Mouse (Mus musculus) cerebellum, postnatal 36 days (tissue): ENCODE data around the gene Ctc1.
"Not testable (repeated sequence)": the region's sequence is repeated elsewhere in the genome, so short reads cannot be mapped to it uniquely, and the experiment has no call there.

Experiments
- DNase-seq, 2 experiments: peaks; one replicate each; pipeline ENCODE4 v3.0.0; 2021 to 2022; ENCODE audit warnings: mixed read lengths in 2 of 2

Gene Ctc1

DNA sequence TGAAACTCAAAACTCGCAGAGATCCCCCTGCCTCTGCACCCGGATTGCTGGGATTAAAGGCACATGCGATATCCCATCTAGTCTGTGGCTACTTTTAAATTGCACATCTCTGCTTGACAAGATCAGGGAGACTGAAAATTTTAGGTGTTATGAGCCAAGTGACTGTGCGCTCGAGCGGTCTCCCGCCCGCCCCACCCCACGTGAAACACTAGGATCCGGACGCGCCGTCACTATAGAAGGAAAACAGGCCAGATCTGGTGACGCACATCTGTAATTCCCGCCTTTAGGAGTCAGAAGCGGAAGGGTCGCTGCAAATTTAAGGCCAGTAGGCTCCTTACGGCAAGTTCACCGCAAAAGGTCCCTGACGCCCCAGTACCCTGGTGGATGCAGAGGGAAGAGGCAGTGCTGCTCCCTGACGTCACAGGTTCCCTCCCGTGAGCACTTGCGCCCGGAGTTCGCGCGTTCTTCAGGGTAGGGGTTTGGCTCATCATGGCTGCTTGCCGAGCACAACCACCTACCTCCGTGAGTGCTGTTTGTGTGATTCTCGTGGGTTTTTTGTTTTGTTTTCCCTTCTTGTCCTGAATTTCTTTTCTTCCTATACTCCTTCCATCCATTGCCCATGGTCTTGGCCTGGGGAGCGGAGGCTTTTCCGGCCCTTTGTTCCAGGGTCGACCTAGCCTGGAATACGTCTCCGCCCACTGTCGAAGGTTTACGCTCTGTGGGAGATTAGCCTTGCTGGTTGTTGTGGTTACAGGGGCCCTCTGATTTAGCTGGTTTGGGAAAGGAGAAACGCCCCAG lies at the start of gene Ctc1:
Gene Ctc1 (plus strand): TSS at position 268 of the 798 bp plus-strand sequence.
- DNase-seq: peak; percentile 89

DNA sequence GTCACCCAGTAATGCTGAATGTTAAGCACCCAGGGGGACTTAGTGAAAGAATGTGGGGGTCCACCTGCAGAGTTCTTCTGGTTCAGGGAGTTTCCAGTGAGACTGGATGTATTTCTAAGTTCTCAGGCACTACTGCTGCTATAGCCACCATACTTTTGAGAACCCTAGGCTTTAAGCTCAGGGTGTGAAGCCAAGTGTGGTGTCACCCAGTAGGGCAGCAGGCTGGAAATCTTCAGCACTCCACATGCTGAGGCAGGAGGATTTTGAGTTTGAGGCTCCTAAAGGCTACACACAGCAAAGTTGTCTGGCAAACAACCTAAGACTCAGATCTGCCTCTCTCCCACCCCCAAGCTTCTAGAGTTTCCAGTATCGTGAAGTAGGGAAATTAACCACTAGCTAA lies 49.2 kb upstream of the Ctc1 start:
- no peak for DNase-seq

DNA sequence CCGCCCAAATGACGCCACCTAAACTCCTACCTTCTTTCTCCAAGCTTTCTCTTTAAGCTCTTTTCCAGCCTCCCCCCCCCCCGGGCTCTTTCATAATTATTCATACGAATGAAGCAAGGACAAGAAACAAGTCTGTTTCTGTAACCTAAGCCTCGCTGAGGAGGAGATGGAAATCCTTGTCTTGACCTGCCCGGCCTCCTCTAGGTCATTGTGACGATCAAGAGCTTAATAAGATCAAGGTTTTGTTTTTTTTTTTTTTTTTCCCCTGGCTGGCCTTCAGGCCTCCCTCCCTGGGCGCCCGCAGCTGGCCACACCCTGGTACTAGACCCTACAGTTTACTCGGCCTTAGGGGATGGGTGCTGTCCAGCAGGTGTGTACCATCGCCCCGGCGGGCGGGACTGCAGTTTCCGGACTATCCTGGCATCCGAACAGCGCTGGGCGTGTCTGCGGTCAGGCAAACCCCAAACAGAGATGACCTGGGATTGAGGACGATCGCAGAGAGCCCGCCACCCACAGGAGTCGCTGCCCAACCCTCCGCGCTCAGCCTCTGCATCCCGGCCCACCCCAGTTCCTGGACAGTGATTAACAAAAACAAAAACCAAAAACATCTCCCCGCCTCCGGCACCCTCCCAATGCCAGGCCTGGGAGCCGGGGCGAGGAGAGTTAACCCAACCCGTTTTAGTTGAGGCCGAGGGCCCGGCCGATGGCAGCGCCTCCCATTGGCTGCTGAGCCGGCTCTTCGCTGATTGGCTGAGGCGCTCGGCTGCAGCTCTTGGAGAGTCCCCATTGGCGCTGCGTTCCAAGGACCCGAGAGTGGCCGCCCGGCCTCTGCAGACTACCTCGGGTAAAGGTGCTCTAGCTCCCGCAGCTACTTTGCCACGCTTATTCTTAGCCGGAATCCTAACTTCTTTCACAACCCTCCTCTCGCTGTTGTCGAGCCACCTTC lies 48.1 kb upstream of the Ctc1 start, which contains the start of gene Slc25a35:
Gene Slc25a35 (plus strand): TSS at position 795 of the 946 bp plus-strand sequence.
- peak; percentile 91 to 93 for DNase-seq

DNA sequence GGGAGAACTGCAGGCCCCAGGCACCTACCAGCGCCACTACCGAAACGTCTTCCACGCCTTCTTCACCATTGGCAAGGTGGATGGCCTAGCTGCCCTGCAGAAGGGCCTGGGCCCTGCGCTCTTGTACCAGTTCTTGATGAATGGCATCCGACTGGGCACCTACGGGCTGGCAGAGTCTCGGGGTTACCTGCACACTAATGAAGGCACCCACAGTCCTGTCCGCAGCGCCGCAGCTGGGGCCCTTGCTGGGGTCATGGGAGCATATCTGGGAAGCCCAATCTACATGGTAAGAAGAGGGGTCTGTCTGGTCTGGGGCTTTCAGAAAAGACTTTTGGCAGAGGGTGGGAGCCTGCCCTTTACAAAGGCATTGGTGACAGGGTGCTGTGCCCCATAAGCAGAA lies 47.0 kb upstream of the Ctc1 start:
- no peak for DNase-seq

DNA sequence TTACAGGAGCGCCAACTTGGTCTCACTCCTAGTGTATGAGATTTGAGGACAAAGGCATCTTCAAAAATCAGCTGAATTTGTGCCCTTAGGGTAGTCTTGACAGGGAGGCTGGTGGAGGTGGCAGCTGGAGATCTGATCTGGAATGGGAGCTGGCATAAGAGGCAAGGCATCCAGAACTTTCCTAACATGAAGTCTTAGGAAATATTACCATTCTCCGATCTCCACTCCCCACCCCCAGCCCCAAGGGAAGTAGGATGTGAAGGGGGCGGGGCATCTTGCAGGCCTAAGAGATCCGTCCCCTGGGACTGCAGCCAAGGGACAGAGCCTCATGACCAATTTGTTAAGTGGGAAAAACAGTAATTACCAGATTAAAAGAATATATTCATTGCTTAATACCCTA lies 45.5 kb upstream of the Ctc1 start:
- no peak for DNase-seq

DNA sequence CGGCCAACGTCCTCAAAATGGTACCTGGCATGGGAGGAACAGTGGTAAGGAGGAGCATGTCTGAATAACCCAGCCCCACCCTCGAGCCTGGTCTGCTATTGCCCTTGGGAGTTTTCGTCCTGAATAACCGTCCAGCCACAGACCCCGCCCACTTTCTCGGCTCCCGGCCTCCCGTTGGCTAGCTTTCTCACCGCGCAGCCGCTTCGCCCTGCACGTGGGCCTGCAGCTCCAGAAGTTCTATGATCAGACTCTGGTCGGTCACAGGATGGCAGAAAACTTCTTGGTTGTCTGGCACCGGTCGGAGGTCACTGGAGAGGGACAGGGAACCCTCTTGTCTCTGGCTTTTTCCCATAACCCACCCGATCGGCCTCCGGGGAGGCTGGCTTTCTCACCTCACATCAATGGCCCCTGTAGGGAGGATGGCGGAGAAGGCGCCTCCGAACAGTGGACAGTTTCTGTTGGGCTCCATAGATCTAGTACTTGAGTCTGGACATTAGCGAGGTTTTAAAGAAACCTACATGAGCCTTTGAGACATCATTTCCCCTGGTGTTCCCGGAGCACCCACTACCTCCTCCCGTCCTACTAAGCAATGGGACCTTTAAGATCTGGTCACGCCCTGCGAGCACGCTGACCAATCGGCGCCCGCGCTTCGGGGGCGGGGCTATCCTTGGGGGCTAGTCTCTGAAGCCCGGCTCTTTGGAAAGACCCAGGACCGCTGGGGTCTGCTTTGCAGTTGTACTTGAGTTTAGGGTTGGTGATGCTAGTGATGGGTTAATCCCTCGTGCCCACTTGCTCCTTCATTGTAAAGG lies 42.3 kb upstream of the Ctc1 start:
- peak; percentile 81 to 85 for DNase-seq

DNA sequence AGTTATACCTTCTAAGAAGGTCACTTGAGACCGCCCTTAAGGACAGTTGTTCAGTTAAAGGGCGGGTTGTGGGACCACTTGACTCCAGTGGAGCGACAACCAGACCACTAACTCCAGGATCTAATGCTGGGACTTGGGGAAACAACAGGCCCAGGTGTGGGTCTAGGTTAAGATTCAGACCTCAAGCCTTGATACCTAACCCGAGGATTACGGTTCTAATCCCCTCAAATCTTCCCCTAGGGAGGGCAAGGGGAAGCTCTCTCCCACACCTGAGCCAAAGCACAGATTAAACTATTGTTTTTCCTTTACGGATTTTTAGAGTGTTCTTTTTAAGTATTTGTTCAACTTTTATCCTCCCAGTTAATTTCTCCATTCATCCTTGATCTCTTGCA lies 41.7 kb upstream of the Ctc1 start:
- no peak for DNase-seq

DNA sequence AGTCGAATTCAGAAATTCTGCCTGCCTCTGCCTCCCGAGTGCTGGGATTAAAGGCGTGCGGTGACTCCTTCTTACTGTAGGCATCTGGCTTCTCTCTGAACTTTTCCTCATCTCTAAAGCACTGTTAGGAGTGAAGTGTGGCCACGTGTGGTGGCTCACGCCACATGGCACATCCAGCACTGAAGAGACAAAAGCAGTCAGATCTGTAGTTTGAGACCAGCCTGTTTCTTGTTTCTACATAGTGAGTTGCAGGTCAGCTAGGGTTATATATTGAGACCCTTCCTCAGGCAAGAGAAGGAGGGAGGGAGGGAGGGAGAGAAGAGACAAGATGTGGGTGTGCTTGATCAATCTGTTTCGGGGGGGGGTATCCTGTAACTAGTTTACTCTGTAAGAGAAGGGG lies 40.6 kb upstream of the Ctc1 start, which contains the start of gene Rangrf:
Gene Rangrf (minus strand): TSS at position 101 of the 400 bp plus-strand sequence.
- DNase-seq: no peak

DNA sequence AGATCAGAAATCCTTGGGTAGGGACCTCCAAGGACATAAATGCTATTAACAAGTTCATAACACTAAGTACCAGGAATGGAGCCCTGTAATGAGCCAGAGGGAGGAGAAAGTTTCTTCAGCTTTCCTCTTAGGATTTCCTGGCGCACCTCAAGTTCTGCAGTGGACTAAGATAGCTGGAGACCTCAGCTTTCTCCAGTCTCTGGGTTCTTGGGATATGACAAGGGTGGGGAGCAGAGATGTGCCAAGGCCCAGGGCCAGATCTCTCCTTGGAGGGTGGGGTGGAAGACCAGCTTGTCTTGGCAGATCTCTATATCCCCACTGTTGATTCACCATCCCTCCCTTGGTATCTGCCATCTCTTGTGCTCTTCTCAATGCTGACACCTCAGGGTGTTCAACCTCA lies 40.1 kb upstream of the Ctc1 start:
- DNase-seq: no peak

DNA sequence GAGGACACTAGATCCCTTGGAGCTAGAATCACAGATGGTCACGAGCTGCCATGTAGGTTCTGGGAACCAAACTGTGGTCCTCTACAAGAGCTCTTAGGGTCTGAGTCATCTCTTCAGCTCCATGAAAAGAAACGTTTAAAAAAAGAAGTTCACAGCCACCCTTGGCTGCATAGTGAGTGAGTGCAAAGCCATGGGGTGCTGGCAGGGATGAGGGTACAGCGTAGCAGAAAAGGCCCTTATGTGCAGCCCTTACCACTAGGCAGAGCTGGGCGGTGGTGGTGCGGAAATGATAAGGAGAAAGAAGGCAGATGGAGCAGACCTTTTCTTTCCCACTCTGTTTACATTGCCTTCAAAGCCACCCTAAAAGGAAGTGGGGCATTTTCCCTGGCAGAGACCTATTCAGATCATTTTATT lies 36.4 kb upstream of the Ctc1 start:
- no peak for DNase-seq

DNA sequence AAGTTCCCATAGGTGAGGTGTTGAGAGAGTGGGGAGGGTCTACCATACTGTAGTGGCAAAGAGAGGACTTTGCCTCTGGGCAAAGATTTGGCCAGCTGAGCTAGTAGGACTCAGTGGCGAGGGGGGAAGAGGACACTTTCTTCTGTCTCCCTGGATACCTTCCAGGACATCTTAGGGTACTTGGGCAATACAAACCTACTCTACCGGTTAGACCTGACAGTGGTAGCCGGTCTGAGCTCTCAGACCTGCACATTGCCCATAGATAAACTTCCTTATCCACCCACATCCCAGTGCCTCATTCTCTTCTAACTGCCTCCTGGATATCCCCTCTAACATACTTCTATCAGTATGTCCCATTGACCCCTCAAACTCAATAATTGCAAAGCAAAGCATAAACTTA lies 34.8 kb upstream of the Ctc1 start:
- no peak for DNase-seq

DNA sequence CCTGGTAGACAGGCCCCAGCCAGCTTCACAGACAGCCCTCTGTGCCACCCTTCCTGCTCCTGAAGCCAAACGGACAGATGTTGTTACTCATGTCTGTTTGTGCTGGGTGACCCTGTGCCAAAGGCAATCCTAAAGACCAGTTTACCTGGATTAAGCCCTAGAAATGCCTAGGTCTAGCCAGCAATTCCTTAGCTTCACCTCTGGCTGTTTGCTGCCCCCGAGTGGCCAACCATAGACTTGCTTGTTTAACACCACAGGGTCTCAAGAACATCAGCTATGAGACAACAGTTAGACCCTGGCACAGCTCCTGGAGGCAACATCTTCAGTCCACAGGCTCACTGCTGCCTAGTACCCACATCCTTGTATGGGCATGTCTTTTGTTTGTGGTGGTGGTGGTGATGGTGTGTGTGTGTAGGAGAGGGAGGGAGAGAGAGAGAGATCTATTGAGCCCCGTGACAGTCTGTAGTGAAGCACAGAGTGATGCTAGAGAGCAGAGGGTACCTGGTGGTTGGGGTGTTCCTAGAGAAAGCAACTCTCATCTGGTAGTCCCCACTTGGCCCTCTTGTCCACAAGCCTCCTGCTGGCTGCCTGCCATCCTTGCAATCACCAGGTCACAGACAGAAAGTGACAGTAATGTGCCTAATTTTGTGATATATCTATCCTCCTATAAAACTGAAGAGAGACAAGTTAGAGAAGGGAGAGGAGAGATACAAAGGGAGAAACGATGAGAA lies 32.9 kb upstream of the Ctc1 start:
- DNase-seq: peak; percentile 79 to 80

DNA sequence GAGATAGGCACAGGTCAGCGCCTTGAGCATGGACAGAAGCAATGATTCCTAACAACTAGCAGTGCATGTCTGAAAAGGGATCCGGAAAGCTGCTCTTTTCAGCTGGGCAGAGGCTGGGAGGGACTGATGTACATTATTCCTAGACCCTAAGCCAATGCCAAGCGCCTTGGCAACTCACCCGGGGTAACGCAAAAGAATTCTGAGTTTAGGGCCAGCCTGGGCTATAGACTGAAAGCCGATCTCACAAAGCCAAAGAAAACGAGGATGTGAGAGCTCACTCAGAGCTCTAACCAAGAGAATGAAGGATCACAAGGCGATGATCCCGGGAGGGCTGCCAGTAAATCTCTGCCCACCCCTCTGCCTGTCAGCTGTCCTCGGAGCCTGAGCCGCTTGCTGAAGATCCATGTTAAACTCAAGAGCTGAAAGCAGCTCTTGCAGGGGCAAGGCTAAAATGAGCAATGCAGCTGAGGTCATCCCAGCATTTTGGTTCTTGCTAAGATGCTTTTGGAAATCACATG lies 28.3 kb upstream of the Ctc1 start:
- no peak for DNase-seq

DNA sequence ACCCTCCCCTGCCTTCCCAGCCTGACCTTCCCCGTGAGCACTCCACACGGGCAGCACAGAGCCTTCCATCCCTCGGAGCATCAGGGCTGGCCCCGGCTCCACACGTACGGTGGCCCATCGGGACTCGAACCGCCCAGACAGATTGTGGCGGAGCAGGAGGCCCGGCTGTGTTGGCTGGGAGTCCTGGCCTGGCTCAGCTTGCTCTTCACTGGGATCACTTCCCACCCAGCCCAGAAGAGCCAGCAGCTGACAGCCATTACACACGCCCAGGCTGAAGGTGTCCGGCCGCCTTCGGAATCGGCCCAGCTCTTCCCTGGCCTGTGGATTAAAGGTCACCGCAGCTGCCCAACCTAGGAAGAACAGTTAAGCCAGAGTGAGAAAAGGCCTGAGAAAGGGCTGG lies 27.4 kb upstream of the Ctc1 start:
- peak; percentile 72 to 82 for DNase-seq

DNA sequence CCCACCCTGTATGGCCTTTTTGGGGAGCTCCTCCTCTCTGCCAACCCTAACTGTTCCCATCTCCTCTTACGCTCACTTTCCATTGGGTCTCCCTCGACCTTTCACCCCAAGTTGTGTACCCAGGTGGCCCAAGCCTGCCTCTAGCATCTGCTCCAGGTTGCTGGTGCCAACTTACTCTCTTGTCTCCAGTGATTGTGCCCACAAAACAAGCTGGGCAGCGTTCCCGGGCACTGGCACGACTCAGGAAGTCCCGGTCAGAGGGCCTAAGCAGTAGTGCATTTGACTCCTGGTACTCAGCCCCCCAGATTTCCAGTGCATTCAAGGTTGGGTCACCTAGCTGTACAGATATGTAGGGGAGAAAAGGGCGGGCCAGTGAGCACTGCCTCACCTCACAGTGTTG lies 22.6 kb upstream of the Ctc1 start:
- peak; percentile 61 to 75 for DNase-seq

DNA sequence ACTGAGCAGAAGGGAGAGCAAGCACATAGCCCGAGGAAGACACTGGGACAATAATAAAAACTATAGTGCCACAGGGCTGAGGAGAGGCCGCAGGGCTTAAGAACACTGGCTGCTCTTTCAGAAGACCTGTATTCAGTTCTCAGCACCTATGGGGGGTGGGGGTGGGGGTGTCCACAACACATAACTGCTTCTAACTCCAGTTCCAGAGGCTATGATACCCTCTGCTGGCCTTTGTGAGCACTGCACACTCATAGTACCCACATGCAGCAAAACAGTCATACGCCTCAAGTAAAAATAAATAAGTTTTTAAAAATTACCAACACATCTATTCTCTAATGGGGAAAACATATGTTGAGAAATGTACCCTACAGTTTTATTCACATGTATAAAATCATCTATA lies 21.3 kb upstream of the Ctc1 start:
- DNase-seq: no peak

DNA sequence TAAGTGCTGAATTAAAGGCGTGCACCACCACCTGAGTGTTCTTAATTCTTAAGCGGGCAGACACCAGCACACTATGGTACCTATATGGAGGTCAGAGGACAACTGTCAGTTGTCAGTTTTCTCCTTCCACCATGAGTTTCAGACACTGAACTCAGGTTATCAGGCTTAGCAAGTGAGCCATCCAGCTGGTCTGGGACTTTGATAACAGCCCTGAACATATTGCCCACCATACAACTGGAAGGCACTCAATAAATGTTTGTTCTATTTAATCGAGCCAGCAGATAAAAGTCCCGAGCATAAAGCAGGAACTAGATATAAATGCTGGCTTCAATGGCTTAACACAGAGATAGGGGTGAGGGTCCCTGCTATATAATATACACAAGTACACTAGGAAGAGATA lies 18.6 kb upstream of the Ctc1 start:
- no peak for DNase-seq

DNA sequence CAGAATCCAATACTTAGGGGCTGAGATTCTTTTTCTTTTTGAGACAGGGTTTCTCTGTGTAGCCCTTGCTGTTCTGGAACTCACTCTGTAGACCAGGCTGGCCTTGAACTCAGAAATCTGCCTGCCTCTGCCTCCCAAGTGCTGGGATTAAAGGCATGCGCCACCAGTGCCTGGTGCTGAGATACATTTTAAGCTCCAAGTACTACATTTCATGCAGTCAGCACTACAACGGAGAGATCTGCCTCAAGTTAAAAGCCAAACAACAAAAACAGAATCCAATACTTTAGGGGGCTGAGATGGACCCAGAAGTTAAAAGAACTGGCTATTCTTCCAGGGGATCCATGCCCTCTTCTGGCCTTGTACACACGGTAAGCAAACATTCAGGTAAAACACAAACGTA lies 12.9 kb upstream of the Ctc1 start:
- not testable (repeated sequence) for DNase-seq

DNA sequence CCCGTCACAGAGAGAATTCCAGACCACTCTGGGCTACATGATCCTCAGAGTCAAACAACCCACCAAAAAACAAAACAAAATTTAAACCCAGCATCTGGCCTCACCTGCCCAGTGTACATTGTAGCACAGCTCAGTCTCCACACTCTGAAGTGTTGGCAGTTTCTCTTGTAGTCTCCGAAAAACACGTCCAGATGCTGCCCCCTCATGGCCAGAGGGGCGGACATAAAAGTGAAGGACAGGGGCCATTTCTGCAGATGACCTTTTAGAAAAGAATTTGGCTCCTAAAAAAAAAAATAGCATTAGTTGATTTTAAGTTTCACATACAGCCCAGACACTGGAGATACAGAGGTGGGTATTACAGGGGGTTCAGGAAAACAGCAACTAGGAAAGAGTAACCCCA lies 12.1 kb upstream of the Ctc1 start:
- no peak for DNase-seq

DNA sequence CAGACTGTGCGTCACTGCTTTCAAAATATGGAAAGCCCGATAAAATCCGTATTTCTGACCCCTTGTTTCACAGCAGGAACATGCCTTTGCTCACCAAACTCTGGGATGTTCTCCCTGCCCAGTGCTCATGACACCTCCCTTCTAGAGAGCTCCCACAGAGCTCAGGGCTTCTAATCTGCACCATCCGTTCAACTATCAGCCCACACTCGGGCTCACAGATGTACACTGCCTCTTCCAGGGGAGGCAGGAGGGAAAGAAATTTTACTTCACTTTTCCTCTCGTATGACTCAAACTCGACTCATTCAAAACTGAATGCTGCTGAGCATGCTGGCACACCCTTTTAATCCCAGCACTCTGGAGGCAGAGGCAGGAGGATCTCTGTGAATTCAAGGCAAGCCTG lies 10.5 kb upstream of the Ctc1 start:
- no peak for DNase-seq

DNA sequence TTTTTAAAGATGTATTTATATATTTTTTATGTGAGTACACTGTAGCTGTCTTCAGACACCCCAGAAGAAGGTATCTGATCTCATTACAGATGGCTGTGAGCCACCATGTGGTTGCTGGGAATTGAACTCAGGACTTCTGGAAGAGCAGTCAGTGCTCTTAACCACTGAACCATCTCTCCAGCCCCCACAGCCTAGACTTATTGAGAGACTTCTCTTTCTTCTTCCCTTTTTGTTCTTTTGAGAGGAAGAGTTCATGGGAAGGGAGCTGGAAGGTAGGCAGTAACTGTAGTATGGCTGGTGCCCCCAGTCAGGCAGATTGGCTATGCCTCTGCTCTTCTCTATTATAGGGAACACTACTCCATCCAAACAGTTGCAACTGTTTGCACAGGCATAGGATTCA lies 9.1 kb upstream of the Ctc1 start:
- not testable (repeated sequence) for DNase-seq
